Mouse (Mus musculus) neural tube, embryonic 11.5 days (tissue): ENCODE data around the gene Defa34. TPM values are rescaled to one million over a fixed set of nuclear protein-coding genes. Genes with fewer than 3 reads are reported as not detected.
"Not testable (repeated sequence)": the region's sequence is repeated elsewhere in the genome, so short reads cannot be mapped to it uniquely, and the experiment has no call there.

ENCODE experiments used
- ATAC-seq: fragments of 200-750 bp; cut with Nextera tagmentation; 2 replicates; pipeline ENCODE4 v1.8.0; 2017; ENCODE audit warnings: moderate number of reproducible peaks, mild to moderate bottlenecking, moderate TSS enrichment, moderate library complexity; ENCODE audit not compliant: insufficient read depth, low FRiP score, low TSS enrichment
- DNase-seq: peaks from one replicate; pipeline ENCODE4 v3.0.0-alpha.2; 2015; ENCODE audit warnings: low spot score
- H3K27ac ChIP-seq: fragments of 300-500 bp; sonication (generic); 2 replicates; pipeline ENCODE4 v1.5.1; 2014; ENCODE audit warnings: low read depth, mild to moderate bottlenecking, low read length
- H3K27me3 ChIP-seq: fragments of 300-500 bp; sonication (generic); 2 replicates; pipeline ENCODE4 v1.6.1; 2014; ENCODE audit warnings: mild to moderate bottlenecking, low read length, mixed read lengths; ENCODE audit not compliant: control insufficient read depth, insufficient read depth
- H3K36me3 ChIP-seq: fragments of 300-500 bp; sonication (generic); 2 replicates; pipeline ENCODE4 v1.6.1; 2014; ENCODE audit warnings: mild to moderate bottlenecking, low read length, moderate library complexity, mixed read lengths; ENCODE audit not compliant: control insufficient read depth, insufficient read depth
- H3K4me1 ChIP-seq: fragments of 300-500 bp; sonication (generic); 2 replicates; pipeline ENCODE4 v1.6.1; 2014; ENCODE audit warnings: low read length, mixed read lengths; ENCODE audit not compliant: control insufficient read depth, insufficient read depth
- H3K4me2 ChIP-seq: fragments of 300-500 bp; sonication (generic); 2 replicates; pipeline ENCODE4 v1.6.1; 2014; ENCODE audit warnings: low read depth, mild to moderate bottlenecking, moderate library complexity
- H3K4me3 ChIP-seq: fragments of 300-500 bp; sonication (generic); 2 replicates; pipeline ENCODE4 v1.5.1; 2014; ENCODE audit warnings: low read depth, low read length
- H3K9ac ChIP-seq: fragments of 300-500 bp; sonication (generic); 2 replicates; pipeline ENCODE4 v1.6.1; 2014; ENCODE audit warnings: mild to moderate bottlenecking, low read length
- H3K9me3 ChIP-seq: fragments of 300-500 bp; sonication (generic); 2 replicates; pipeline ENCODE4 v1.6.1; 2016; ENCODE audit warnings: low read length; ENCODE audit not compliant: control insufficient read depth
- WGBS: fragments of 180-500 bp; shearing (Covaris S2); extraction: QIAGEN DNeasy Blood & Tissue Kit; methylation state at CpG from one replicate; pipeline ENCODE4 v1.1.7; 2014; 5-methylcytosine and 5-hydroxymethylcytosine counted together
- polyA plus RNA-seq: library from polyadenylated mRNA; unstranded; fragments of >200 nt; fragmentation: Nextera tagmentation; extraction: Ambion mirVana; gene quantifications from 2 replicates; pipeline ENCODE4 v1.2.1, GENCODE M21; 2014

The Defa34 gene
- polyA plus RNA-seq = not detected in 2 replicates

DNA sequence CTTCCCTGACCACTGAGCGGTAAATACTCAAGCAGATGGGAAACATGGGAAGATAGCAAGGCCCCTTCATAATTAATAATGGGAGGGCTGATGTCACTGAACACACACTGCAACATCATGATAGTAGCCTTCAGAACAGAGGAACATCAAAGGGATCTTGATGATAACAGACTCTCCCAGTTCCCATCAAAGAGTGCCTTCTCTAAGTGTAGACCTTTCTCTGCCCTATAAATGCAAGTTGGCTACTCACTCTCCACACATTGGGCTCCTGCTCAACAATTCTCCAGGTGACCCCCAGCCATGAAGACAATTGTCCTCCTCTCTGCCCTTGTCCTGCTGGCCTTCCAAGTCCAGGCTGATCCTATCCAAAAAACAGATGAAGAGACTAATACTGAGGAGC, at the start of gene Defa34:
Gene Defa34 (plus strand): TSS at position 301 of the 400 bp plus-strand sequence.
- not testable (repeated sequence) for H3K27ac ChIP-seq, H3K9me3 ChIP-seq, DNase-seq, H3K36me3 ChIP-seq, ATAC-seq, H3K9ac ChIP-seq, H3K4me3 ChIP-seq, H3K4me2 ChIP-seq, H3K4me1 ChIP-seq, H3K27me3 ChIP-seq
- no CpG with 5 or more reads among the region's 1 CpGs for WGBS

DNA sequence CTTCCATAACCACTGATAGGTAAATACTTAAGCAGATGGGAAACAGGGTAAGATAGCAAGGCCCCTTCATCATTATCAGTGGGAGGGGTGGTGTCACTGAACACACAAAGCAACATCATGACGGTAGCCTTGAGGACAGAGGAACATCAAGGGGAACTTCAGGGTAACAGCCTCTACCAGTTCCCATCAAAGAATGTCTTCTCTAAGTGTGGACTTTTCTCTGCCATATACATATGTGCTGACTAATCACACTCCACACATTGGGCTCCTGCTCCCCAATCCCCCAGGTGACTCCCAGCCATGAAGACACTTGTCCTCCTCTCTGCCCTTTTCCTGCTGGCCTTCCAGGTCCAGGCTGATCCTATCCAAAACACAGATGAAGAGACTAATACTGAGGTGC, 47.7 kb upstream of the Defa34 start, which contains the start of gene Defa26:
Gene Defa26 (plus strand): TSS at position 301 of the 400 bp plus-strand sequence.
- not testable (repeated sequence) for H3K27ac ChIP-seq, H3K9ac ChIP-seq, H3K36me3 ChIP-seq, H3K4me2 ChIP-seq, DNase-seq, H3K4me3 ChIP-seq, H3K27me3 ChIP-seq, H3K4me1 ChIP-seq, ATAC-seq, H3K9me3 ChIP-seq
- WGBS = no CpG with 5 or more reads among the region's 1 CpGs

DNA sequence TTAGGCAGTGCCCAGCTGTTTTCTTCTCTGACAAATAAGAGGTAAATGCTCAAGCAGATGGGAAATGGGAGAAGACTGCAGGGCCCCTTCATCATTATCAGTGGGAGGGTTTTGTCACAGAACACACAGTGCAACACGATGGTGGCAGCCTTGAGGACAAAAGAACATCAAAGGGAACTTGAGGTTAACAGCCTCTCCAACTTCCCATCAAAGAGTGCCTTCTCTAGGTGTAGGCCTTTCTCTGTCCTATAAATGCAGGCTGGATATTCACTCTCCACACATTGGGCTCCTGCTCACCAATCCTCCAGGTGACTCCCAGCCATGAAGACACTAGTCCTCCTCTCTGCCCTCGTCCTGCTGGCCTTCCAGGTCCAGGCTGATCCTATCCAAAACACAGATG, 10.1 kb upstream of the Defa34 start, which contains the start of gene Defa17:
Gene Defa17 (plus strand): TSS at position 301 of the 400 bp plus-strand sequence.
- not testable (repeated sequence) for H3K36me3 ChIP-seq, H3K4me1 ChIP-seq, H3K27me3 ChIP-seq, ATAC-seq, H3K9ac ChIP-seq, H3K27ac ChIP-seq, DNase-seq, H3K9me3 ChIP-seq, H3K4me3 ChIP-seq, H3K4me2 ChIP-seq
- no CpG with 5 or more reads among the region's 2 CpGs for WGBS

DNA sequence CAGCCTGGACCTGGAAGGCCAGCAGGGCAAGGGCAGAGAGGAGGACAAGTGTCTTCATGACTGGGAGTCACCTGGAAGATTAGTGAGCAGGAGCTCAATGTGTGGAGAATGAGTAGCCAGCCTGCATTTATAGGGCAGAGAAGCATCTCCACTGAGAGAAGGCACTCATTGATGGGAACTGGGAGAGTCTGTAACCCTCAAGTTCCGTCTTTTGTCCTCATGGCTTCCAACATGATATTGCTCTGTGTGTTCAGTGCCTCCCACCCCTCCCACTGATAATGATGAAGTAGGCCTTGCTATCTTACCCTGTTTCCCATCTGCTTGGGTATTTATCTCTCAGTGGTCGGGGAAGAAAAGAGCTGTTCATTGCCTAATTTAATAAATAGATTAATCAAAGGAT, 37.9 kb downstream of the Defa34 start, which contains the start of gene AY761184:
Gene AY761184 (minus strand): TSS at position 101 of the 400 bp plus-strand sequence.
- not testable (repeated sequence) for H3K9ac ChIP-seq, ATAC-seq, H3K4me2 ChIP-seq, DNase-seq, H3K4me1 ChIP-seq, H3K27me3 ChIP-seq, H3K27ac ChIP-seq, H3K9me3 ChIP-seq, H3K36me3 ChIP-seq, H3K4me3 ChIP-seq
- 83% methylated on average over 2 of the region's 2 CpGs for WGBS

Other genes with a start within 250 kb of the Defa34 start
- not detected in 2 replicates for gene Defa36, start 238.4 kb upstream of the Defa34 start, polyA plus RNA-seq
- not detected in 2 replicates for gene Gm7849, start 209.2 kb upstream of the Defa34 start, polyA plus RNA-seq
- gene Defa20, start 156.5 kb upstream of the Defa34 start, polyA plus RNA-seq = not detected in 2 replicates
- gene Defa32, start 136.8 kb upstream of the Defa34 start, polyA plus RNA-seq = not detected in 2 replicates
- not detected in 2 replicates for gene Defa37, start 100.4 kb upstream of the Defa34 start, polyA plus RNA-seq
- not detected in 2 replicates for gene Defa28, start 82.8 kb upstream of the Defa34 start, polyA plus RNA-seq
- gene Gm7861, start 71.3 kb upstream of the Defa34 start, polyA plus RNA-seq = not detected in 2 replicates
- not detected in 2 replicates for gene Defa26, start 47.6 kb upstream of the Defa34 start, polyA plus RNA-seq
- not detected in 2 replicates for gene Defa17, start 10.0 kb upstream of the Defa34 start, polyA plus RNA-seq
- gene AY761184, start 37.8 kb downstream of the Defa34 start, polyA plus RNA-seq = not detected in 2 replicates
- gene Defa24, start 68.7 kb downstream of the Defa34 start, polyA plus RNA-seq = not detected in 2 replicates
- not detected in 2 replicates for gene Defb50, start 157.7 kb downstream of the Defa34 start, polyA plus RNA-seq
- not detected in 2 replicates for gene Defb2, start 174.1 kb downstream of the Defa34 start, polyA plus RNA-seq
- not detected in 2 replicates for gene Defb10, start 193.1 kb downstream of the Defa34 start, polyA plus RNA-seq
- gene Defb9, start 219.6 kb downstream of the Defa34 start, polyA plus RNA-seq = not detected in 2 replicates
- gene Defb11, start 240.6 kb downstream of the Defa34 start, polyA plus RNA-seq = not detected in 2 replicates